7 mouse cellular contexts compared by ENCODE assay signal in genomic region chr1:52648153-52649027, GRCm38 (mm10). TPM values are rescaled to one million over a fixed set of nuclear protein-coding genes. Genes with fewer than 3 reads are reported as not detected.
A peak's percentile ranks its signal among the peaks of the same experiment; 100 is the strongest.
DNase-seq lines count a peak whose midpoint lies in the region; ATAC-seq lines count a peak whose summit lies in the region.

No protein-coding gene starts in this region.

- ATAC-seq in activated CD4-positive, CD25-positive, alpha-beta regulatory T cell, adult 4 months = peak; percentile 60
- ATAC-seq in midbrain, embryonic 11.5 days (ENCODE audit: low FRiP score) = peak; percentile 59; the same call in 1 of the 2 replicates

- no peak overlapping the region for H3K9ac ChIP-seq in midbrain, embryonic 11.5 days (ENCODE audit: low read length)

- no peak overlapping the region for H3K4me2 ChIP-seq in midbrain, embryonic 11.5 days

- no peaks in the 10 kb centered on the region for H3K9me3 ChIP-seq in midbrain, embryonic 11.5 days (ENCODE audit: control insufficient read depth, low read length)

- no peak overlapping the region for H3K27ac ChIP-seq in midbrain, embryonic 11.5 days (ENCODE audit: low read depth, low read length)

- WGBS in midbrain, embryonic 11.5 days = 84% methylated on average over 11 of the region's 11 CpGs

- H3K4me1 ChIP-seq in midbrain, embryonic 11.5 days (ENCODE audit: control insufficient read depth, insufficient read depth, low read length) = no peaks in the 10 kb centered on the region

- peak; percentile 76 for DNase-seq in cerebellum, adult 8-10 months
- peak; percentile 72 to 74 for DNase-seq in frontal cortex, postnatal 14 days (ENCODE audit: low spot score in 2 of 2)
- peak; percentile 77 for DNase-seq in induced T-regulatory cell, adult 2 months (ENCODE audit: low read depth)
- peak; percentile 36 to 88 for DNase-seq in left cerebral cortex, adult 9 months (ENCODE audit: low spot score in 2 of 2)
- peak; percentile 89 for DNase-seq in midbrain, embryonic 11.5 days (ENCODE audit: low spot score, missing footprints)
- peak; percentile 44 to 54 for DNase-seq in right cerebral cortex, postnatal 36 days (ENCODE audit: low spot score in 2 of 2)

- H3K36me3 ChIP-seq in midbrain, embryonic 11.5 days (ENCODE audit: control insufficient read depth, insufficient read depth, low read length) = peaks cover 5% of the 10 kb centered on the region; the same call in 1 of the 2 replicates

- no peak overlapping the region for H3K4me3 ChIP-seq in midbrain, embryonic 11.5 days (ENCODE audit: low read depth, low read length)

- H3K27me3 ChIP-seq in midbrain, embryonic 11.5 days (ENCODE audit: control insufficient read depth, insufficient read depth, low read length) = no peaks in the 10 kb centered on the region

RNA-seq across cellular contexts. Expression of gene Nemp2, which starts 17.9 kb away (rescaled TPM):
- 10 to 100 TPM; 26.3 to 27.2 TPM for polyA plus RNA-seq in activated CD4-positive, CD25-positive, alpha-beta regulatory T cell, adult 4 months (2017; shearing (Covaris generic))
- 9.2 and 12.6 TPM in 2 replicates for polyA plus RNA-seq in midbrain, embryonic 11.5 days (2014; fragmentation: Nextera tagmentation; extraction: Ambion mirVana)
